Mouse (Mus musculus) forebrain, embryonic 11.5 days (tissue): ENCODE data around the gene Sgms1. TPM values are rescaled to one million over a fixed set of nuclear protein-coding genes. Genes with fewer than 3 reads are reported as not detected.

Experiments
- ATAC-seq: fragments of 200-750 bp; cut with Nextera tagmentation; replicated peaks from 2 replicates; pipeline ENCODE4 v1.8.0; 2017; ENCODE audit warnings: moderate TSS enrichment; ENCODE audit not compliant: low FRiP score
- DNase-seq: peaks from one replicate; pipeline ENCODE4 v3.0.0-alpha.2; 2017; ENCODE audit warnings: low spot score
- H3K27ac ChIP-seq: fragments of 300-500 bp; sonication (generic); 2 replicates; pipeline ENCODE4 v1.5.1; 2014; ENCODE audit warnings: low read depth, low read length
- H3K27me3 ChIP-seq: fragments of 300-500 bp; sonication (generic); 2 replicates; pipeline ENCODE4 v1.6.1; 2014; ENCODE audit warnings: mild to moderate bottlenecking, low read length, mixed read lengths; ENCODE audit not compliant: control insufficient read depth, insufficient read depth
- H3K36me3 ChIP-seq: fragments of 300-500 bp; sonication (generic); 2 replicates; pipeline ENCODE4 v1.6.1; 2014; ENCODE audit warnings: mild to moderate bottlenecking, low read length, moderate library complexity, mixed read lengths; ENCODE audit not compliant: control insufficient read depth, insufficient read depth
- H3K4me1 ChIP-seq: fragments of 300-500 bp; sonication (generic); replicated peaks from 2 replicates; pipeline ENCODE4 v1.6.1; 2014; ENCODE audit warnings: low read length, mixed read lengths; ENCODE audit not compliant: control insufficient read depth, insufficient read depth
- H3K4me2 ChIP-seq: fragments of 300-500 bp; sonication (generic); 2 replicates; pipeline ENCODE4 v1.6.1; 2014; ENCODE audit warnings: low read depth, mild to moderate bottlenecking, low read length, moderate library complexity, mixed read lengths; ENCODE audit not compliant: severe bottlenecking
- H3K4me3 ChIP-seq: fragments of 300-500 bp; sonication (generic); 2 replicates; pipeline ENCODE4 v1.5.1; 2014; ENCODE audit warnings: low read depth, low read length
- H3K9ac ChIP-seq: fragments of 300-500 bp; sonication (generic); 2 replicates; pipeline ENCODE4 v1.6.1; 2014; ENCODE audit warnings: low read length
- H3K9me3 ChIP-seq: fragments of 300-500 bp; sonication (generic); 2 replicates; pipeline ENCODE4 v1.6.1; 2016; ENCODE audit warnings: low read length, mixed read lengths; ENCODE audit not compliant: control insufficient read depth
- WGBS: fragments of 180-500 bp; shearing (Covaris S2); extraction: QIAGEN DNeasy Blood & Tissue Kit; methylation state at CpG from one replicate; pipeline ENCODE4 v1.1.7; 2014; 5-methylcytosine and 5-hydroxymethylcytosine counted together
- polyA plus RNA-seq: library from polyadenylated mRNA; unstranded; fragments of >200 nt; fragmentation: Nextera tagmentation; extraction: Ambion mirVana; gene quantifications from 2 replicates; pipeline ENCODE4 v1.2.1, GENCODE M21; 2014

Sgms1 gene
- polyA plus RNA-seq, 1 experiment from 2014 or later = 17.8 TPM

DNA sequence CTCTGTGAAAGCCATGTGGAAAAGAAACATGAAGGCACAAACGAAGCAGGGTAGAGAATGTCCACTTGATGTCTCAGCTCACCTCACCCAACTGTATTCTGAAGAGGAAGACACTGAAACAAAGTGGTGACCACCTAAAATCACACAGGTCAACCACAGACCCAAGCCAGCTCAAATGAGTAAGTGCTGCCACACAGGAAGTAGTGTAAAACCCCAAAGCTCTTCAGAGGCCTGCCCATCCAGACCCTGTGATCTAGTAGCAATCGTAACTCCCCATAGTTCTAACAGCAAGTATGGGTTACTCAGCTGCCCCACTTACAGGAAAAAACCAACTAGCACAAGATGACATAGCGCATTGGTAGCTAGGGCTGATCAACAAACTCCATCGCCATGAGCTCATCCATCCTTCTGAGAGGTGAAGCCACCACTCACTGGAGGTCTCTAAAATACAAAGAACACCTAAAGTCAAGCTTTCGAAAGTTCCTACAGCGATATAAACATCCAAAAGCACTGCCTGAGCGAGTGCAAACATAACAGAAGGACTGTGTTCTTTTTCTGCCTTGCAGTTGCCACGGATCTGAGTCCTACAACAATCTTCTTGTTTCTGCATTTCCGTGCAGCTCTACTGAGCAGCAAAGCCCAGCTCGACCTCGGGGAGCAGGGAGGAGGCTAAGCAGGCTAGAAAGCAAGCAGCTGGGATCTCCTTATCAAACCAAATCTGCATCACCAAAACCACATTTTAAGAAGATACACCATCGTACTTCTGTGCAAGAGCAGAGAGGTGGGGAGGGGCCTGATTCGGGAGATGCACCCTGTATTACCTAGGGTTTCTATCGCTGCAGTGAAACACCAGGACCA lies 114.2 kb downstream of the Sgms1 start:
- no peak for DNase-seq
- Histone ChIP-seq H3K9ac (no peak overlapping the region), H3K4me2 (no peak overlapping the region), H3K27ac (no peak overlapping the region), H3K4me1 (no peaks in the 10 kb centered on the region), H3K27me3 (no peaks in the 10 kb centered on the region), H3K4me3 (no peak overlapping the region), H3K36me3 (no peaks in the 10 kb centered on the region), H3K9me3 (no peaks in the 10 kb centered on the region)
- WGBS = 88% methylated on average over 14 of the region's 14 CpGs
- ATAC-seq = no peak

DNA sequence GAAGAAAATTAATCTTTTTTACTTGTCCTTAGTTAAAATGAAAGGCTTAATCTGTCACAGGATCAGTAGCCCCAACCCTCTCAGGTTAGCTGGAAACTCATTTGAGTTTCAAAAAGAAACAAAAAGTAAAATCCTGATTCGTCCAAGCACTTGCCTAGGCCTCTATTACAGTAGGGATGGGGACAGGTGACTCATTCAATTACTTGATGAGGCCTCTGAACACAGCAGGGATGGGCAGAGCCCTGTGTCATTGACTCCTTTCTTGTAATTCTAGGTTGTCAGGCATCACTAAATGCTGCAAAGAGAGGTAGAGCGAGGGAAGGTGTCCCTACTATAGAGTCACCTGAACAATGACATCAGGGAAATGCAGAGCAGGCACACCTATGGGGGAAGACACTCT lies 115.4 kb downstream of the Sgms1 start:
- Histone ChIP-seq H3K27ac (no peak overlapping the region), H3K4me2 (no peak overlapping the region), H3K4me1 (no peaks in the 10 kb centered on the region), H3K4me3 (no peak overlapping the region), H3K27me3 (no peaks in the 10 kb centered on the region), H3K9me3 (no peaks in the 10 kb centered on the region), H3K36me3 (no peaks in the 10 kb centered on the region), H3K9ac (no peak overlapping the region)
- no peak for DNase-seq
- no peak for ATAC-seq
- 75% methylated on average over 2 of the region's 2 CpGs for WGBS

DNA sequence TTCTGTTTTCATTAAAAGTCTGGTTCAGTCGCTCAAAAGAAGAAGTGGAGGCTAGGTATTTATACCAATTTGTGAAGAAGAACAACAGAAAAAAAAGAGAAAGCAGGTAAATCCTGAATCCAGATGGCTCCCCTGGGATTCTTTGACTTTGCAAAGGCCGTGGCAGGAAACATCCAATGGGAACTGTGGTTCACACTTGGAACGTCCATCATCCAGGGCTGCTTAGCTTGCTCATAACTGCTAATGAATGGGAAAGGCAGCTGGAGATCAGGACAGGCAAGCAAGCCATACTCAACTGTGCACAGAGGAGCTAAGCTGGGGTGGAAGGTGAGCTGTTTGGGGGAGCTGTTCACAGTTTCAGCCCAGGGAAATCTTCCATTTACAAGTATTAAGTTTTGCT lies 115.8 kb downstream of the Sgms1 start:
- no peak overlapping the region for H3K4me3 ChIP-seq
- H3K4me1 ChIP-seq = no peaks in the 10 kb centered on the region
- no peak for DNase-seq
- H3K27ac ChIP-seq = no peak overlapping the region
- 60% methylated on average over 3 of the region's 3 CpGs for WGBS
- no peaks in the 10 kb centered on the region for H3K27me3 ChIP-seq
- no peaks in the 10 kb centered on the region for H3K9me3 ChIP-seq
- ATAC-seq = no peak
- H3K4me2 ChIP-seq = no peak overlapping the region
- no peaks in the 10 kb centered on the region for H3K36me3 ChIP-seq
- no peak overlapping the region for H3K9ac ChIP-seq

DNA sequence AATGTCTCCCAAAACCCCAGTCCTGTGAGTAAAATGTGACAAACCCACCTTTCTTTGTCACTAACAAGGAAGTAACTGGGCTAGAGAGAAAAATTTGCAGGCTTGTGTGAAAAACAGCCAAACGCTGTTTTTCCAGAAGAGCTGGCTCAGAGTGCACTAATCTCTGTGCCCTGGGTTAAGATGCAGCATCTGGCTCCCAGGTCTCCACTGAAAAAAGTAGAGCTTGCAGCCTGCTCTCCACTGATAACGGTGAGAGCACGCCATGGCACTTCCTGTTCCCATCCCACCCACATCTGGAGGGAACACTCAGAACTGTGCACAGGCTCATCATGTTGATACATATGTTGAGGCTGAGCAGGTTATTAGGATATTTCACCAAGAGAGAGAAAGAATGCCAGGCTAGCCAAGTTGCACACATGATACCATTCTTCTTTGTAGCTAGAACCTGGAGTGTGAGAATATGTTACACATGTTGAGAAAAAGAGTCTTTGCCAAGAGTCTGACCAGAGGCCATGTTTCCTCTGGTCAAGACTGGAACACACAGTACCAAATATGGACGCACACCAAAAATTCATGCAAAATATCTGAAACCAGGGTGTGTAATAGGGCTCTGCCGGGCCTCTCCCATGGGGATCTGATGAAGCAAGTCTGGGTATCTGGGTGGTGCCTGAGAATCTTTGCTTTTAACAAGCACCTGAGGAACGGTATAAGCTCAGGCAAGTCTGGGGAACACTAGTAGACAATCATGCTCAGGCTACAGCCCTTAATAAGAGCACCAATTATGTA lies 116.8 kb downstream of the Sgms1 start:
- H3K9ac ChIP-seq = no peak overlapping the region
- H3K27ac ChIP-seq = no peak overlapping the region
- no peaks in the 10 kb centered on the region for H3K9me3 ChIP-seq
- DNase-seq (no peak), ATAC-seq (no peak)
- H3K27me3 ChIP-seq = no peaks in the 10 kb centered on the region
- no peaks in the 10 kb centered on the region for H3K4me1 ChIP-seq
- H3K4me2 ChIP-seq = no peak overlapping the region
- 80% methylated on average over 6 of the region's 6 CpGs for whole genome bisulfite sequencing
- H3K4me3 ChIP-seq = no peak overlapping the region
- no peaks in the 10 kb centered on the region for H3K36me3 ChIP-seq

DNA sequence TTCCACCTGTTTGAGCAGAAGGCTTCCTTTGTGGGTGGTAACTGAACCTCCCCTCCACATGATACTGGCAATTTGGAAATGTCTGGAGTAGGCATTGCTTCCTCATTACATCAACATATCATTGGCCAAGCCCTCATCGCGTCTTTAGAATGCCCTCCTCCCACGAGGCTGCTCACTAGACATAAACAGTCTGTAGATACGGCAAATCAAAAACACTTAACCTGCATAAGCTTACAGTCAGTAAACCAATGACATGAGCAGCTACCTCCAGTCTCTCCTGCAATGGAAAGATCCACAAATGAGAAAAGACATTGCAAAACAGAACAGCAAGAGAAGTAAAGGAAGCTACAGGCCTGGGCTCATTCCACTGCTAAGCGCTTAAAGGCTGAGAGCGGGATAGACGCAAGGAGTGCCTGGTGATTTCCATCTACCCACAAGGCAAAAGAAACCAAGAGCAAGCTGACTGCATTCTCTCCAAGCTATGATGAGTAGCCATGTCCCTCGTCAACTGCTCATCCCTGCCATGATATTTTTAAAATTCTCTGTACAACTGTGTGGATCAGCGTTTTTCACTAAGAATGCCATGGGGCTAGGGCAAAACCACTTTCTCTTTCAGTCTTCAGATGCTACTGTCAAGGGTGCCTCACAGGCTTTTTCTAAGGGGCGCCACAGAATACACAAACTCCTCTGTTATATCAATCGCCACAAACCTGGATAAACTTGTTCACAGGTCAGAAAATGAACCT lies 117.9 kb downstream of the Sgms1 start:
- 92% methylated on average over 11 of the region's 11 CpGs for WGBS

DNA sequence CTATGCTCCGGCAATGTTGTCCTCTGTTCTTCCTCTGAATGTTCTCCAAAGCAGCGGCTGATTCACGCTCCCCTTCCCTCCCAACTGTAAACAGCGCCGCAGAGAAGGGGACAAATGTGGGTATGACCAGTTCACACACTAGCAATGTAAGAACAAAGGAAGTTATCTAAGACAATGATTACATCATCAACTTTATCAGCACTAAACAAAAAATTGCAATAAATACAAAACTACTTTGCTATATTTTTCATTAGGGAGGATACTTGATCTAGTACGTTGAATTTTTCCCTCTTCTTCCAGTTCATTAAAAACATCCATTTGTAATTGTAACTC lies 119.7 kb downstream of the Sgms1 start:
- DNase-seq (no peak), ATAC-seq (no peak)
- no peak overlapping the region for H3K9ac ChIP-seq
- H3K4me1 ChIP-seq = no peaks in the 10 kb centered on the region
- H3K27ac ChIP-seq = no peak overlapping the region
- H3K4me3 ChIP-seq = no peak overlapping the region
- H3K27me3 ChIP-seq = no peaks in the 10 kb centered on the region
- no peaks in the 10 kb centered on the region for H3K36me3 ChIP-seq
- no peaks in the 10 kb centered on the region for H3K9me3 ChIP-seq
- no peak overlapping the region for H3K4me2 ChIP-seq
- WGBS = 93% methylated on average over 6 of the region's 6 CpGs

More for the DNA sequence above, 117.9 kb downstream of the Sgms1 start:
- Histone ChIP-seq H3K27me3 (no peaks in the 10 kb centered on the region), H3K9me3 (no peaks in the 10 kb centered on the region), H3K9ac (no peak overlapping the region), H3K36me3 (no peaks in the 10 kb centered on the region), H3K4me2 (no peak overlapping the region), H3K27ac (no peak overlapping the region), H3K4me3 (no peak overlapping the region), H3K4me1 (no peaks in the 10 kb centered on the region)
- no peak for DNase-seq
- ATAC-seq = no peak

DNA sequence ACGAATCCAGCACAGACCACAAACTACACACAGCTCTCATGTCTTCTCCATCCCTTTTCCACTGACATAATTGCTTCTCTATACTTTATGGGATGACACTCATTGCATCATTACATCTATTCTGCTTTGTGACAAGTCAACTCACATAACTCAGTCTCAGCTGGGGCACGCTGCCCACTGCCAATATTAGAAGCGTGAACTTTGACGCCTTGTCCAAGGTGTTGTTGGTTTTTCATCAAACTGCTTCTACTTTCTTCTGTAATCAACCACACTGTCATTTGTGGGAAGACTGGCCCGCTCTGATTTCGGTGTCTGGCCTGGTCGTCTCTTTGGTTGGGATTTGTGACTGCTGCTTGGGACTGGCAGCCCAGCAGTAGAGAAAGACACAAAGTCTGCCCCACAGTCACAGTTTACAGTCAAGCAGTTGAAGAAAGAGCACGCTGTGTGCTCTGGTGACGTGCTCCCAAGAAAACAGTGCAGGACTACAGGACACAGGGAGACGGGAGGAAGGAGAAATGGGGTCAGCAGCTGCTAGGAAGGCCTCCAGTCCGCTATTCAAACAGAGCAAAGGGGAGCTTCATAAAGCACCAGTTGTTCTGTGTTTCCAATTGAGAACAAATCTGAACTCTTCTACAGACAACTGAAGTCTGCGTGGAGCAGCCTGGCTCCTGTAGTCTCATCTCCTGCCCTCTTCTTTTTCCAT lies 120.2 kb downstream of the Sgms1 start:
- no peak for ATAC-seq
- Histone ChIP-seq H3K9me3 (no peaks in the 10 kb centered on the region), H3K9ac (no peak overlapping the region), H3K36me3 (no peaks in the 10 kb centered on the region), H3K4me3 (no peak overlapping the region), H3K4me2 (no peak overlapping the region), H3K27me3 (no peaks in the 10 kb centered on the region), H3K4me1 (no peaks in the 10 kb centered on the region), H3K27ac (no peak overlapping the region)
- WGBS = 89% methylated on average over 12 of the region's 12 CpGs
- DNase-seq = no peak

DNA sequence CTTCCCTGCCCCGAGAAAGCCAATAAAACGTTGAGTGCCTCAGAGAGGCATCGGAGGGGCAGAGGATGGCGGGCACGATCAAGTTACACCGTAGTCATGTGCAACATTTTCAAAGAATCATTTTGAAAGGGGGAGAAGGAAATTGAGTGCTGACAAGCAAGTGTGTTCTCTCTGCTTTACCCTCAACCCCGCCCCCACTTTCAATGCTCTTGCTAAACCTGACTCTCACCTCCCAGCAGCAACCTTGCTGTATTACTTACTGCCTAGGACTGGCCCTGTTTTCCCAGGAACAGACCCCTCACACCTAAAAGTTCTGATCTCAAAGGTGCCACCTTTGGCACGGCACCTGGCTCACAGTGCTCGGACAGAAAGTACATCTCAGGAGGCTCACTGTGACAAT lies 121.0 kb downstream of the Sgms1 start:
- H3K27me3 ChIP-seq = no peaks in the 10 kb centered on the region
- no peaks in the 10 kb centered on the region for H3K36me3 ChIP-seq
- no peak overlapping the region for H3K4me2 ChIP-seq
- no peak overlapping the region for H3K4me3 ChIP-seq
- no peaks in the 10 kb centered on the region for H3K9me3 ChIP-seq
- DNase-seq (no peak), ATAC-seq (no peak)
- no peak overlapping the region for H3K9ac ChIP-seq
- H3K27ac ChIP-seq = no peak overlapping the region
- 85% methylated on average over 9 of the region's 9 CpGs for WGBS
- no peaks in the 10 kb centered on the region for H3K4me1 ChIP-seq
